Mouse (Mus musculus) brain, adult 2 months (tissue): ENCODE measurements around the gene Mier1.
A peak's percentile ranks its signal among the peaks of the same experiment; 100 is the strongest.

Source experiments
- DNase-seq: peaks from one replicate; pipeline ENCODE4 v3.0.0; 2011; ENCODE audit warnings: low read depth, low spot score

Gene Mier1

GRCm38 (mm10) chr4:103114184-103115111 lies at the start of gene Mier1, which contains the start of gene Wdr78:
Gene Mier1, plus strand, starts transcription at chr4:103114390.
Gene Wdr78, minus strand, starts transcription at chr4:103114555.
- peak; percentile 98 for DNase-seq

DNA sequence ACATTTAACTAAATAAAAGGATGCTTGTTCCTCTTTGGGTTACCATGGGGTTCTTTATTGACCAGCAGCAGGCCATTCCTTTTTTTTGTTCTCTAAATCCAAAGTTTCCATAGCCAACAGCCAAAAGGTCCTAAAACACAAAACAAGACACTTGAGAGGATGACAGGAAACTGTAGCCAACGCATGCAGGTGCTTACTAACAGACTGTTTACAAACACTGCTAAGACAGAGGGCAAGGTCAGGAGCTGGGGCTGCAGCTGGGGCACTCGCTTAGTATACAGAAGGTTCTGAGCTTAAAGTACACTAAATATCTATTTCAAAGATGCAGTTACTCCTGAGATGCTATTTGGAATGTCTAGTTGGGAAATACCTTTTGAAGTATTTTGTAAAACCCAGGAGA lies 49.8 kb upstream of the Mier1 start:
- no peak for DNase-seq

DNA sequence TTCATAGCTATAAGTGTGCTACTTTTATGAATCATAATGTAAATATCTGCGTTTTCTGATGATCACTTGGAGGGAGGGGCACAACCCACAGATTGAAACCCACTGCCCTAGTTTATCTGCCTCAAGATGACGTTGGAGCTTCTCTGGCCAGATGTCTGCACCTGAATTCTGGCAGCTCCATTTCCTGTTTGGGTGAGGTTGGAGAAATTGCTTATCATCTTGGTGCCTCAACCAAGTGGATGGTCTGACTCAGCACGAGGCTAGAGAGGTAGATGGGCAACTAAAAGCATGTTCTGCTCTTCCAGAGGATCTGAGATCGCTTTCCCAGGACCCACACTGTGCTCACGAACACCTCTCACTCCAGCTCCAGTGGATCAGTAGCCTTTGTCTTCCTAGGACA lies 49.2 kb upstream of the Mier1 start:
- DNase-seq: no peak

GRCm38 (mm10) chr4:103067906-103068655 lies 46.1 kb upstream of the Mier1 start:
- peak; percentile 2 for DNase-seq

GRCm38 (mm10) chr4:103070631-103071030 lies 43.6 kb upstream of the Mier1 start:
- no peak for DNase-seq

DNA sequence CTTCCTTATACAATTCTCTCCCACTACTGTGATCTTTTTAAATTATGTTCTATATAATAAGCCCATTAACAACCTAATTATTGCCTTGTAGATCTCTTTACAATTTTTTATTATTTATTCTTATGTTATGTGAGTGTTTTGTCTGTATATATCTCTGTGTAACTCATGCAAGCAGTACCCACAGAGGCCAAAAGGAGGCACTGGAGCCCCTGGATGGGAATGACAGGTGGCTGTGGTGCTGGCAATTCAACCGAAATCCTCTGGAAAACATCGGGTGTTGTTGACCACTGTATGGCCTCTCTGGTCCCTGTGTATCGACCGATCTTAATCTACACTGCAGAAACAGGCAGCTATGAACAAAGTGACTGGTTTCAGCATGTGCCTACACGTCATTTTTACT lies 29.0 kb upstream of the Mier1 start:
- no peak for DNase-seq

- peak; percentile 40 for DNase-seq
Measured at GRCm38 (mm10) chr4:103095921-103096320, 18.3 kb upstream of the Mier1 start.

DNA sequence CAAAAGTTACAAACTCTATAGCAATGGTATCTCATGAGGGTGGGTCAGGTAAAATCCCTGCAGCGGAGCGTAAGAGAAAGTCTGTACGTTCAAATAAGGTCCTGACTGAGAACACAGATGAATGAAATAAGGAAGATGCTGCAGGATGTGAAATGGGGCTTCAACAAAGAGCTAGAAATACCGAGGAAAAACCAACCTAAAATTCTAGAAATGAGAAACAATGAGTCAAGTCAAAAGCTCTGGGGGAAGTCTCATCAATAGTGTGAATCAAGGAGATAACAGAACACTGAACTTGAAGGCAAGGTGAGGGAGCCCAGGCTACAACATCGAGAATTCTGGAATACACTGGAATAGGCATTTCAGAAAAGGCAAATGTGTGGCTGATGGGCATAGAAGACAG lies 15.7 kb upstream of the Mier1 start:
- no peak for DNase-seq

GRCm38 (mm10) chr4:103112651-103113050 lies 1.5 kb upstream of the Mier1 start:
- DNase-seq: no peak

DNA sequence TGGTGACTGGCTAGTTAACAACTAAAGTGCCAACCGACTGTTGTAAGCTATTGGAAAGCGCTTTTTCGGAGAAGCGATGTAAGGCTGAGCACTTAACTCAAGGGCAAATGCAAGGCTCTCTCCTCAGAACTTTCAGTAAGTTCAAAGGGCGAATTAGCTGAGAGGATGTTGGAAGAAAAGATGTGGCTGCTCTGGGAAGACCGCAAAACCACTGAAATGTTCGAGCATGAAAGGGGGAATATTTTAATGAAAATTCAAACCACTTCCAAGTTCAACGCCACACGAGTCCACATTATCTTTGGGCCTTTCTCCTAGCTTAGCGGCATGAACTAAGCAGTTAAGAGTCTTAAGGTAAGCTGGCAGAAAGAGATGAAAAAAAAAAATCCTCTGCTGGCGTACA lies 788 bp upstream of the Mier1 start:
- no peak for DNase-seq

DNA sequence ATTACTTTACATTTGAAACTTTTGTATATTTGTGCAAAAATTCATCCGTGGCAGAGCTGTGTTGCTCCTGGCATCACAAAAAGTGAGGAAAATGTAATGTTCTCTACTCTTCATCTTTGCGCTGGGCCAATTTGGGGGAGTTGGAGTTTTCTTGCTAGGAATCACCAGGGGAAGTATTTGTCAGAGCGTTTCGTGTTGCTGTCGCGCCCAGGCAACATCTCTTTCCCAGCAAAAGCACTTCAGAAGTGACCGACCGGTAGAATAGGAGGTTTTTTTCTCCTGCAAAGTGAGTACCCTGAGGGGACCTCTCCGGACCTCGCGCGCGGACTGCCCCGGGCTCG lies 4.7 kb downstream of the Mier1 start:
- no peak for DNase-seq

GRCm38 (mm10) chr4:103119229-103120027 lies 5.2 kb downstream of the Mier1 start:
- DNase-seq: peak; percentile 89

- no peak for DNase-seq
Measured at GRCm38 (mm10) chr4:103120028-103120384, 5.8 kb downstream of the Mier1 start.

- DNase-seq: no peak
Measured at GRCm38 (mm10) chr4:103120395-103120794, 6.2 kb downstream of the Mier1 start.

DNA sequence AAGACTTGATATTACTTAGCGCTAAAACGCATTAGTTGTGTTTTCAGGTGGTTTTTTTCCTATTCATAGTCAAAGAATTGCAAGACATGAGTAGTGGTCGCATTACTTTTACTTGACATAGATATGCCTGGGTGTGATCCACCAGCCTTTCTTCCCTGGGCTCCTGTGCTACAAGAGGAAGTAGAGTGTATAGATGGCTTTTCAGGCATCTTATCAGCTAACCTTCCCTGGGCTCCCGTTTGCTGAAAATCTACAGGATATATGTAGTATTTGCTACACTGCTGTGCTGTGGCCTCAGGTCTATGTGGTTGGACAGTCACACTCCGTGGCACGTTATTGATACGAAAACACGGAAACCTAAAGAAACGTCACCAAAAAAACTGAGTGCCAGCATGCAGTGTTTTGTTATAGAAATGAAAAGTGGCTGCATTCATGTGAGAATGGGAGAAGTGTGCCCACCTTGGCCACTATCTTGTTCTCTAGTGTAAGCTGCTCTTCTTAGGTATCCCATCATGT lies 6.7 kb downstream of the Mier1 start:
- no peak for DNase-seq

DNA sequence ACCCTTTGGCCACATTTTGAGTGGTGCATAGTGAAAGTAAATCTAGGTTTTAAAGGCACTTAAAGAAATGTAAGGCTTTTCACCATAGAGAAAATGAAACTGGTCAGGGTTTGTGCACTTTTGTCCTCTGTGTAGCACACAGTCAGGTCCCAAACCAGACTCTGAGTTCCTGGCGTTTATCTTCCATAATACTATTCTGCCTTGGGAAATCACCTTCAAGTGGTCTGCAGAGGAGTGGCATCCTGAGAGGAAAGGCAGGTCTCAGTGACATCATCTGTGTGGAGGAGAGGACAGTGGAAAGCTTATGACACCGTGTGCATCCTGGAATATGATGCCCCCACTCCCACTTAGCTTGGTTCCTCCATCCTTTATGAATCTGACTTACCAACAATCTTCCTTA lies 8.9 kb downstream of the Mier1 start:
- no peak for DNase-seq

DNA sequence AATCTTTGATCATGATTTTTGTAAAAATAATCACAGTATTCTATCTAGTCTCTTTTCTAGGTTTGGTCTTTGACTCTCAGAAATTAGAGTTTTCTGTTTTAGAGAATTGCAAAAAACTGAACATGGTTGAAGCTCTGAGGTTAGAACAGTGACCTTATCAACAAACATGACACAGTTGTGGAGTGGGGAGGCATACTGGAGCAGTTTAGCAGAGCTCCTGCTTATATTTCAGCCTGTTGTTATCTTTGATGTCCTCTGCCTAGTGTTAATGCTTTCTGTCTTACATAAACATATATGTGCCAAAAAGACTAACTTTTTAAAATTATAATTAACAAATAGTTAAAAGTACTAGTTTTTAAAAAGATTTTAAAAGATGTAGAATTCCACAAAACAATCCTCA lies 9.4 kb downstream of the Mier1 start:
- no peak for DNase-seq

GRCm38 (mm10) chr4:103126533-103126932 lies 12.3 kb downstream of the Mier1 start:
- no peak for DNase-seq

DNA sequence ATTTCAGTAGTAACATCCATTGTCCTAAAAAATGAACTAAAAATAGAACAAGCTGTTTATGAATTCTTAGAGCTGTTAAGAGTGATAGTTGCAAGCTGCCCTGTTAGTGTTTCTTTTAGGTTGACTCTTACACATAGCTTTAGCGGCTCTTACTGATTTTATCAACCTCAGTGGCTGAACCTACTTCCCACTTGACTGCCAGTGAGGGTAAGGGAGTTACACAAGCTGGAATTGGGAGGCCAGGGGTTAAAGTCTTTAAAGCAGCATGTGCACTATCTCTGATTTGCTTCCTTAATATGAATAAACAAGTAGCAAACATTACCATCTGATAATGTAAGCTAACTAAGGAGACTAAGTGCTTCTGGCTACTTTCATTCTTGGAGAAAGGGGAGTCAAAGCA lies 22.8 kb downstream of the Mier1 start:
- DNase-seq: no peak

DNA sequence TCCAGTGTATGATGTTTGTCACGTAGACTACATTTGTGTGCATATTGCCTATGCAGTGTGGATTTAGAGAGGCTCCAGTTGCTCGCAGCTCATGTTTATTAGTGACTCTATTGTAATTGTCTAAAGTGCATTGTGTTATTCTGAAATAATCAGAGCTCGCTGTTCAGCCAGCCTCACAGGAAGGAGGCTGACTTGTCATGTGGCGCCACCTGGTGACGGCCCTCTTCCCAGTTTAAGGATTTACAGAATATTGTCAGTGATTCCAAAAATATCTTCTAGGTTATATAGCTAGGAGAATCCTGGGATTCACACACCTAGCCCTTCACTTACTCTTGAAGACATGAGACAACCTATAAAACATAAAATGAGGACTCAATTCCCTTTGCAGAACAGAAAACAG lies 32.1 kb downstream of the Mier1 start:
- peak; percentile 85 for DNase-seq

DNA sequence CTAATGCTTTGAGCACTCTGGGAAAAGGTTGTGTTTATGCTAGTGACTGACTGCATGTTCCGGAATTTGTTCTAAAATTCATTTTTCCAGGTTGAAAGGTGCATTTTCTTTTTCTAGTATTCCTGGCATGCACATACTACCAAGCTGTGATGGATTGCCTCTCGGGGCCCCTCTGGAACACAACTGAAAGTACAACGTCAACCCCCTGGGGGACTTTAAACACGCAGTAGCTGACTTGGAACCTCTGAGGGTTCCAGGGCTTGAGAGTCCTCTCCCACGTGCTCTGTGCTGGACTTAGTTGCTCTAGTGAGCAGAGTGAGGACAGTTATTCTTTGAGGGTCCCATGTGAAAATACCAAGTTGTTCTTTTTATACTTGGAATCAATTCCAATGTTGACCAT lies 37.8 kb downstream of the Mier1 start:
- no peak for DNase-seq

DNA sequence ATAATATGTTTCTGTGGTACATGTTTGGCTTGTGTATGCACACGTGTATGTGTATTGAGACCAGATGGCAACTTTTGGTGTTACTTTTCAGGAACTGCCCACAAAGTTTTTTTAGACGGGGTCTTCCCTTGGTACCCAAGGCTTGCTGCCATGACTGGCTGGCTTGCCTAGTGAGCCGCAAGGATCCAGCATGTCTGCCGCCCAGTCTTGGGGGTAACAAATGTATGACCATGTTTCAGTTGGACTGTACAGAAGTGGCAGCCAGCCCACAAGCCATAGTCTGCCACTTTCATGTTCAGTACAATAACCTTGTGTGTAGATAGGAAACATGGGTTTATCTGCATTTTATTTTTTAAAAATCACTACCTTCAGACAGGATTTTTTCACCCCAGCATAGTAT lies 44.6 kb downstream of the Mier1 start:
- no peak for DNase-seq
